In genomic region chr5:124498221-124498876, GRCm38 (mm10) we compare ENCODE assay signal across 8 mouse cellular contexts. TPM values are rescaled to one million over a fixed set of nuclear protein-coding genes. Genes with fewer than 3 reads are reported as not detected.
A peak's percentile ranks its signal among the peaks of the same experiment; 100 is the strongest.
DNase-seq lines count a peak whose midpoint lies in the region; ATAC-seq and TF ChIP-seq lines count a peak whose summit lies in the region.

No protein-coding gene starts in this region.

- no peak for DNase-seq in left cerebral cortex, adult 2 months (ENCODE audit: extremely low spot score in 1 of 2, low spot score in 2 of 2)
- no peak for DNase-seq in left cerebral cortex, adult 11 months (ENCODE audit: low spot score)
- peak; percentile 67 for DNase-seq in kidney, adult 2 months
- peak; percentile 78 for DNase-seq in lung, postnatal 36 days
- no peak for DNase-seq in layer of hippocampus, postnatal 36 days

- H3K27me3 ChIP-seq in kidney, adult 2 months (replicated peaks; ENCODE audit: control insufficient read depth, insufficient read depth, low read length), result no peaks in the 10 kb centered on the region
- no peaks in the 10 kb centered on the region for H3K27me3 ChIP-seq in midbrain, embryonic 13.5 days
- no peaks in the 10 kb centered on the region for H3K27me3 ChIP-seq in hindbrain, embryonic 16.5 days (replicated peaks; ENCODE audit: control insufficient read depth, insufficient read depth, low read length)

- H3K4me3 ChIP-seq in left cerebral cortex, adult 2 months, result no peak overlapping the region
- H3K4me3 ChIP-seq in cortical plate, adult 2 months (ENCODE audit: insufficient read depth, low read length), result no peak overlapping the region
- no peak overlapping the region for H3K4me3 ChIP-seq in kidney, adult 2 months (ENCODE audit: insufficient read depth, low read depth, low read length)
- no peak overlapping the region for H3K4me3 ChIP-seq in midbrain, embryonic 13.5 days (replicated peaks)
- no peak overlapping the region for H3K4me3 ChIP-seq in hindbrain, embryonic 16.5 days (ENCODE audit: low read length)

- H3K4me2 ChIP-seq in midbrain, embryonic 13.5 days (replicated peaks), result no peak overlapping the region
- no peak overlapping the region for H3K4me2 ChIP-seq in hindbrain, embryonic 16.5 days (ENCODE audit: low read length)

- 0 out of 2 replicates have a peak, but pooled peaks have one; percentile 15 for TF ChIP-seq POLR2A in cortical plate, adult 2 months (IDR thresholded peaks at IDR 0.05; ENCODE audit: extremely low read depth, insufficient read depth, low read length)
- no peak for TF ChIP-seq POLR2A in kidney, adult 2 months (IDR thresholded peaks at IDR 0.05; ENCODE audit: low read depth, low read length)

- peak overlapping the region; percentile 86 for H3K27ac ChIP-seq in left cerebral cortex, adult 2 months
- peak overlapping the region; percentile 32; the same call in 1 of the 2 replicates for H3K27ac ChIP-seq in cortical plate, adult 2 months (ENCODE audit: insufficient read depth, low read length)
- peak overlapping the region; percentile 70 for H3K27ac ChIP-seq in kidney, adult 2 months (ENCODE audit: insufficient read depth, low read depth, low read length)
- no peak overlapping the region for H3K27ac ChIP-seq in midbrain, embryonic 13.5 days
- no peak overlapping the region for H3K27ac ChIP-seq in hindbrain, embryonic 16.5 days (ENCODE audit: low read depth, low read length)

- peaks cover 5% of the 10 kb centered on the region for H3K4me1 ChIP-seq in cortical plate, adult 2 months (ENCODE audit: control insufficient read depth, insufficient read depth, low read length)
- no peaks in the 10 kb centered on the region for H3K4me1 ChIP-seq in kidney, adult 2 months (ENCODE audit: control insufficient read depth, insufficient read depth, low read length)
- peaks cover 13% of the 10 kb centered on the region for H3K4me1 ChIP-seq in midbrain, embryonic 13.5 days (replicated peaks)
- H3K4me1 ChIP-seq in hindbrain, embryonic 16.5 days (ENCODE audit: control insufficient read depth, insufficient read depth, low read depth, low read length), result no peaks in the 10 kb centered on the region

- WGBS in kidney, adult 2 months, result 59% methylated on average over 9 of the region's 9 CpGs
- 79% methylated on average over 9 of the region's 9 CpGs for WGBS in midbrain, embryonic 13.5 days
- 72% methylated on average over 9 of the region's 9 CpGs for WGBS in hindbrain, embryonic 16.5 days

- no peak for TF ChIP-seq CTCF in left cerebral cortex, adult 2 months (IDR thresholded peaks at IDR 0.05)
- no peak for TF ChIP-seq CTCF in cortical plate, adult 2 months (IDR thresholded peaks at IDR 0.05; ENCODE audit: extremely low read depth, insufficient read depth, low read length)
- TF ChIP-seq CTCF in kidney, adult 2 months (conservative IDR thresholded peaks at IDR 0.05; ENCODE audit: insufficient read depth, insufficient read length, low read depth, low read length), result no peak

- no peak overlapping the region for H3K9ac ChIP-seq in midbrain, embryonic 13.5 days (replicated peaks)
- H3K9ac ChIP-seq in hindbrain, embryonic 16.5 days (ENCODE audit: low read depth, low read length), result no peak overlapping the region

- ATAC-seq in midbrain, embryonic 13.5 days, result no peak
- no peak for ATAC-seq in hindbrain, embryonic 16.5 days

- no peaks in the 10 kb centered on the region for H3K9me3 ChIP-seq in midbrain, embryonic 13.5 days
- no peaks in the 10 kb centered on the region for H3K9me3 ChIP-seq in hindbrain, embryonic 16.5 days (ENCODE audit: control insufficient read depth, low read length)

- intact Hi-C loops in left cerebral cortex, adult 2 months (cut with DNase I), result no loop called here

- no peaks in the 10 kb centered on the region for H3K36me3 ChIP-seq in kidney, adult 2 months (ENCODE audit: control insufficient read depth, insufficient read depth, low read length)
- H3K36me3 ChIP-seq in midbrain, embryonic 13.5 days, result peaks cover 44% of the 10 kb centered on the region
- peaks cover 3% of the 10 kb centered on the region for H3K36me3 ChIP-seq in hindbrain, embryonic 16.5 days (ENCODE audit: control insufficient read depth, insufficient read depth, low read length)

RNA-seq across cellular contexts. Expression of gene Snrnp35, which starts 15.4 kb away (rescaled TPM):
- 10 to 100 TPM; 19.9 to 20.8 TPM for total RNA-seq in left cerebral cortex, adult 2 months (2021)
- 11.5 TPM in 2 replicates for polyA plus RNA-seq in cortical plate, adult 2 months (2012; rRNA removed)
- polyA plus RNA-seq in kidney, adult 2 months (2012; rRNA removed), result 4.3 and 5.9 TPM in 2 replicates
- 26.1 and 26.3 TPM in 2 replicates for polyA plus RNA-seq in midbrain, embryonic 13.5 days (2015; fragmentation: Nextera tagmentation; extraction: Ambion mirVana)
- polyA plus RNA-seq in hindbrain, embryonic 16.5 days (2015; fragmentation: Nextera tagmentation; extraction: Ambion mirVana), result 19.6 and 21.9 TPM in 2 replicates
- total RNA-seq in layer of hippocampus, postnatal 36 days (2021), result 10 to 100 TPM; 27.4 to 31.7 TPM

RNA-seq across cellular contexts. Expression of gene Rilpl2, which starts 20.2 kb away (rescaled TPM):
- 10 to 100 TPM; 17.9 to 21.0 TPM for total RNA-seq in left cerebral cortex, adult 2 months (2021)
- polyA plus RNA-seq in cortical plate, adult 2 months (2012; rRNA removed), result 26.9 and 27.1 TPM in 2 replicates
- polyA plus RNA-seq in kidney, adult 2 months (2012; rRNA removed), result 44.3 and 46.3 TPM in 2 replicates
- 18.2 and 19.4 TPM in 2 replicates for polyA plus RNA-seq in midbrain, embryonic 13.5 days (2015; fragmentation: Nextera tagmentation; extraction: Ambion mirVana)
- 28.5 and 31.8 TPM in 2 replicates for polyA plus RNA-seq in hindbrain, embryonic 16.5 days (2015; fragmentation: Nextera tagmentation; extraction: Ambion mirVana)
- 10 to 100 TPM; 19.8 to 20.6 TPM for total RNA-seq in layer of hippocampus, postnatal 36 days (2021)

RNA-seq across cellular contexts. Expression of gene Rilpl1, which starts 32.8 kb away (rescaled TPM):
- 10 to 100 TPM; 84.6 to 84.8 TPM for total RNA-seq in left cerebral cortex, adult 2 months (2021)
- polyA plus RNA-seq in cortical plate, adult 2 months (2012; rRNA removed), result 55.4 and 56.5 TPM in 2 replicates
- 10.4 and 12.5 TPM in 2 replicates for polyA plus RNA-seq in kidney, adult 2 months (2012; rRNA removed)
- polyA plus RNA-seq in midbrain, embryonic 13.5 days (2015; fragmentation: Nextera tagmentation; extraction: Ambion mirVana), result 9.1 and 10.3 TPM in 2 replicates
- polyA plus RNA-seq in hindbrain, embryonic 16.5 days (2015; fragmentation: Nextera tagmentation; extraction: Ambion mirVana), result 13.9 and 14.5 TPM in 2 replicates
- total RNA-seq in layer of hippocampus, postnatal 36 days (2021), result 10 to 100 TPM; 68.7 to 72.1 TPM

RNA-seq across cellular contexts. Expression of gene Tmed2, which starts 42.1 kb away (rescaled TPM):
- 10 to 100 TPM; 95.4 to 98.9 TPM for total RNA-seq in left cerebral cortex, adult 2 months (2021)
- 110 and 121 TPM in 2 replicates for polyA plus RNA-seq in cortical plate, adult 2 months (2012; rRNA removed)
- 97.9 and 128 TPM in 2 replicates for polyA plus RNA-seq in kidney, adult 2 months (2012; rRNA removed)
- polyA plus RNA-seq in midbrain, embryonic 13.5 days (2015; fragmentation: Nextera tagmentation; extraction: Ambion mirVana), result 345 and 368 TPM in 2 replicates
- 342 and 347 TPM in 2 replicates for polyA plus RNA-seq in hindbrain, embryonic 16.5 days (2015; fragmentation: Nextera tagmentation; extraction: Ambion mirVana)
- 100 to 1,000 TPM; 102 to 106 TPM for total RNA-seq in layer of hippocampus, postnatal 36 days (2021)

RNA-seq across cellular contexts. Expression of gene Ddx55, which starts 54.3 kb away (rescaled TPM):
- 10 to 100 TPM; 25.8 to 28.3 TPM for total RNA-seq in left cerebral cortex, adult 2 months (2021)
- 40.3 and 42.4 TPM in 2 replicates for polyA plus RNA-seq in cortical plate, adult 2 months (2012; rRNA removed)
- polyA plus RNA-seq in kidney, adult 2 months (2012; rRNA removed), result 7.4 and 8.9 TPM in 2 replicates
- polyA plus RNA-seq in midbrain, embryonic 13.5 days (2015; fragmentation: Nextera tagmentation; extraction: Ambion mirVana), result 28.0 and 28.2 TPM in 2 replicates
- polyA plus RNA-seq in hindbrain, embryonic 16.5 days (2015; fragmentation: Nextera tagmentation; extraction: Ambion mirVana), result 25.1 TPM in 2 replicates
- total RNA-seq in layer of hippocampus, postnatal 36 days (2021), result 10 to 100 TPM; 23.3 to 28.3 TPM

Comparison
In these comparisons a context has a peak if more than half of its experiments do, and no peak if none do; other contexts are left out.
1. DNase-seq: peak in kidney, adult 2 months (single experiment) and lung, postnatal 36 days (single experiment); none in left cerebral cortex, adult 2 months (0 of 2), left cerebral cortex, adult 11 months (single experiment) and layer of hippocampus, postnatal 36 days (0 of 2).
2. H3K27ac ChIP-seq: peak in left cerebral cortex, adult 2 months (single experiment), cortical plate, adult 2 months (single experiment) and kidney, adult 2 months (single experiment); none in midbrain, embryonic 13.5 days (single experiment) and hindbrain, embryonic 16.5 days (single experiment).